Mouse (Mus musculus) heart, adult 9 months (tissue): Measurements from ENCODE around the gene Hipk2.

Source experiments
- DNase-seq, 2 experiments: peaks; one replicate each; pipeline ENCODE4 v3.0.0; 2022; ENCODE audit warnings: low spot score in 2 of 2

Hipk2 gene

GRCm38 (mm10) chr6:38755188-38755587, 120.8 kb downstream of the Hipk2 start:
- DNase-seq = peak; percentile 21 to 58

DNA sequence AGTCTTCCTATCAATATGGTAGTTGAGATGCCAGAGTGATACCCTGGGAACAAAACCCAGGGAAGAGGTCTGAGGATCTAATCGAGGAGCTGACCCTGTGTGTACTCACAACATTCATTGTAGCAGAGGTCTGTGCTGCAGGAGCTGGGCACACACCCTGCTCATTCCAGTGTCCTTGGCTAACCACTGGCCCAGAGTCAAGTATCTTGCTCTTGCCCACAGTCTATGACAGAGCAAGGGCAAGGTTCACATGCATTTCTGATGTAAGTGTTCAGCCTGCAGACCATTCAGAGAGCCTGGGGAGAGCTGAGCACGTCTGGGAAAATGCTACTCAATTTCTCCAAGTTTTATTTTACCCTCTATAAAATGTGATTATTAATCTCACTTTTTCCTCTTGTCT, 122.2 kb downstream of the Hipk2 start:
- peak; percentile 52 to 74 for DNase-seq

DNA sequence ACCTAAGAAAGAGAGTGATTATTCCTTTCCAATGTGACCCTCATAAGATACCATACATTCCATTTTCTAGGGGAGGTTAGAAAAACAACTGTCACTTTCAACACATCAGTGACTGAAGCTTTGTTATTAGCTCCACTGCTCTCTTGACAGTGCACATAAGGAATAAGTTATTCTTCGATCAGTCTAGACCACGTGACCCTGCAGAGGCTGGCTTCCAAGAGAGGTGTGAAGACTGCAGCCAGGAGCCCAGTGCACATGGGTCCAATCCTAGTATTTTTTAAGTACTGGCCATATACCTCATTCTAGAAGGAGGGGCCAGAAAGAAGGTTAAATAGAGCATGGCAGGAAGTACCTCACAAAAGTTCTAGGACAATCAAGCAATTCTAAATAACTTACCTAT, 122.9 kb downstream of the Hipk2 start:
- no peak for DNase-seq

DNA sequence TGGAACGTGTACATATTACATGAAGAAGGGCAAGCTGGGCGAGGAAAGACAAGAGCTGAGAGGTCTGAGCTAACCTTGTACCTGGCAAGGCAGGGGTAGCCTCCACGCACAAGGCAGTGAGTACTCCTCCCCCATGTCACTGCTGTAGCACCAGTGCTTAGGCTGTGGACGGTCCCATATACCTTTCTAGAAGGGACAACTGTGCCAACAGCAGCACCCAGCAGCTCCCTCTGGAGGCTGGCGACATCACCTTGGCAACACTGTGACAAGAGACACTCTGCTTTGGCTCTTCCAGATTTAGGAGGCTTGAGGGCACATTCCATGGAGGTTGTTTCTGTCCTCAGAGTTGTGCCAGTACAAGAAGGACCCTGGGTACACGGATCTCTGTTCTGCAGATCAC, 123.5 kb downstream of the Hipk2 start:
- DNase-seq = peak; percentile 26 to 35

DNA sequence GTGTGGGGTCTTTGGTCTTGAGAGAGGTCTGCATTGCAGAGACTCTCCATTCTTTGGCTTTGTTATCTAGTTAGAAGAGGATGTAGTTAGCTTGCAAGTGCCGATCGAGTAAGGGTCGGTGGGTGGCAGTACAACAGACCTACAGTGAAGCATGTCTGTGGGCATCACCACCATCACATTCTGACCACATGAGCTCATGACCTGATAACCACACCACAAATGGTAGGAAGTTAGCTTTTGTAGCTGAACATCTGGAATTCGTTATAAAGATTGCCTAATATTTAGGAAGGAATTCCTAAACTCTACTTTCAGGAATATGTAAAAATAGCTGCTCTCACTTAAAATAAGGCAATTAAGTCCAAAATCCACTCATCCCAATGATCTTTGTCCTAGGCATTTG, 127.9 kb downstream of the Hipk2 start:
- no peak for DNase-seq

GRCm38 (mm10) chr6:38743351-38743750, 132.6 kb downstream of the Hipk2 start:
- DNase-seq = no peak

DNA sequence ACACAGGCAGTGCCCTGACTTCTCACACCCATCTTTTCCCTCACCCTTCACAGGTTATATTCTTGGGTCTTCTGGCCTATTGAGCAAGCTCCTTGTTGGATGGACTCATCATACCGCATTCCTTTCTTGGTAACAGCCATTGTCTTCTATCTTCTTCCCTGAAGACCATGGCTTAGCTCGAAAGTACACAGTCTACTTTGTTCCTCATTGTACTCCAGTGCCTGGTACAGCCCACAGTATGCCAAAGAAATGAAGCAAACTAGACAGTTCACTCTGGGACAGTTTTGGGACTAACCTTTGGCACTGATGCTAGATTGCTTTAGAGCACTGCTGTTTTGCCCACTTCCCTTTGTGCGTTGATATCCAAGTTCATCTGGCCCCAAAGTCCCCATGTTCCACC, 133.5 kb downstream of the Hipk2 start:
- DNase-seq = no peak

DNA sequence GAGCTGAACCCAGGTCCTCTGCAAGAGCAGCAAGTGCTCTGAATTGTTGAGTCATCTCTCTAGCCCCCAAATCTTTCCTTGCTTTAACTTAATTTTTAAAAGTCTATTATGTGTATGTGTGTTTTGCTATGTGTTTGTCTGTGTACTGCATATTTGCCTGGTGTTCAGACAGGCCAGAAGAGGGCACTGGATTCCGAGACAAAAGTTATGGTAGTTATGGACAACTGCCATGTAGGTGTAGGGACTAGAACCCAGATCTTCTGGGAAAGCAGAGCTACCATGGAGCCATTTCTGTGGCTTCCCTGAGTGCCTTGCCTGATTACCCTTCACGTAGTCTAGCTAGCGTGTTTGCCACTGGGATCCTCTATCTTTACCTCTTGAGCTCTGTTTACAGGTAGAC, 134.9 kb downstream of the Hipk2 start:
- no peak for DNase-seq

GRCm38 (mm10) chr6:38739266-38739665, 136.7 kb downstream of the Hipk2 start:
- no peak for DNase-seq

DNA sequence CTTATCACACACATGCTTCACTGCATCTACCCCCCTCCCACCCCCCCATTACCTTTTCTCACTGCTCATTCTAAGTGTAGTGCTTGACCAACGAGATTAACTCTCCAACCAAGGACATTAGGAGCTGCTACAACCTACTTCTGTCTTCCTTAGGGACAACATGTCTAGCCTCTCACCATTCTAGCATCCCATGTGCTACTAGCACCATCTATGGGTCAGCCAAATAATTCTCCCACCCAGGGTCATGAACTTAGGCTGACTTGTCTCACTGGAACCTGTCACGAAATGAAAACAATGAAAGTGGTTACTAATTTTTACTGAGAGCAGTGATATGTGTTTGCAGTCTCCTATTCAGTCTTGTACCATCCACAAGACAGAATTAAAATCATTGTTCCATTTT, 138.2 kb downstream of the Hipk2 start:
- no peak for DNase-seq

DNA sequence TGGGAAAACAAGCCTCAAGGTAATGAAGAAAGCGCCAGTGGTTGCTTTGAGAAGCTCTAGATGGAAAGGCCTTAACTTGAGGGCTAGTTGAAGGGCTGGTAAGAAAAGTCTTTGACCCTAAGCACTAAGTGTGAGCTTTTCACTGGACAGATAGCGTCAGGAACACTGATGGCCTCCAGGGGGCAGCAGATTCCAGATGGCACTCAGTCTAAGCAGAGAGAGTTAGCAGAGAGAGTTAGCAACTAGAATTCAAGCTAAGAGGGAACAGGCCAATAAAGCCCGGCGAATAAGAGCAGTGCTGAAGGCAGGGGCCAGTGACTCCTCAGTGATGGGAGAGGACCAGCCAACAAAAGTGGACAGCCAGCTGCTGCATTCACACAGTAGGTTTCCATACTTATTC, 139.7 kb downstream of the Hipk2 start:
- peak in 1 of 2 experiments; percentile 71 for DNase-seq

- DNase-seq = no peak
Observed at GRCm38 (mm10) chr6:38732681-38733080, 143.3 kb downstream of the Hipk2 start.

DNA sequence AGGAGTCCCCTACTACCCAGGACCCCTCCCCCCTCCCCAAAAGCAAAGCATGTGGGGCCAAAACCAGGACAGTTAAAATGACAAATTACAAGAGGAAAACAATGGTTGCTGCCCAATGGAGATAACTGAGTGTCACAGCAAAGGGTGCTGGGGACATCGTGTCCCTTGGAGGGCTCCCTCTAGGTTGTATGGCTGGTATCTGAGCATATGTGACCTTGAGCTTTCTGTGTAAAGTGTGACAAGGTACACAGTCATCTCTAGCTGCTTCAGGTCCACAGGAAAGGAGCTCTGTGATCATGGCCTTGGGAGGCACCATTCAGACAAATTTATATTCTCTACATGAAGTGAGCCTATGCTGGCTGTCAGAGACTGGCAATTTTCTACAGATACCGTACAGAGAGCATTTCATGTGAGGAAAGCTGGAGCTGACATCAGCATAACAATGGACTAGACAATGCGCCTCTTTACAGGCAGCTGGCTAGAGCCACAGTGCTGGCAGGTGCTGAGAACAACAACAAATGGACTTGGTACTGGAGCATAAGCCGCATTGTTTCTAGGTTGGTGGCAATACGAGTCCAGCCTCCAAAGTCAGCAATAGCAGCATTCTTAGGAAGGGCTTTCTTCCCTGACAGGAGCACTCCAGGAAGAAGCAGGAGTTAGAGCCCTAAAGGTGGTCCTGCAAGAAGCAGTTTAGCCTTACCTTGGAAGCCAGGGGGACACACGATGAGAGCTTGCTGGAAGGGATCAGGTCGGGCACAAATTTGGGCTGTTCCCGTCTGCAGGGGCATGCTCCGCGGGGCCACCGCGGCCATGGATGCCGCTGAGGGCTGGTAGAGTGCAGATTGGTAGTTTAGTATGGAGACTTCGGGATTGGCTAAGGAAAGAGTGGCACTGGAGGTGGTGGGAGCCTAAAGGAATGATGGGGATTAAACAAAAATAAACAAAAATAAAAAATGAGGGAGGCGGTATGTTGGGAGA, 145.5 kb downstream of the Hipk2 start:
- no peak for DNase-seq

- DNase-seq = no peak
Observed at GRCm38 (mm10) chr6:38725515-38725914, 150.4 kb downstream of the Hipk2 start.

DNA sequence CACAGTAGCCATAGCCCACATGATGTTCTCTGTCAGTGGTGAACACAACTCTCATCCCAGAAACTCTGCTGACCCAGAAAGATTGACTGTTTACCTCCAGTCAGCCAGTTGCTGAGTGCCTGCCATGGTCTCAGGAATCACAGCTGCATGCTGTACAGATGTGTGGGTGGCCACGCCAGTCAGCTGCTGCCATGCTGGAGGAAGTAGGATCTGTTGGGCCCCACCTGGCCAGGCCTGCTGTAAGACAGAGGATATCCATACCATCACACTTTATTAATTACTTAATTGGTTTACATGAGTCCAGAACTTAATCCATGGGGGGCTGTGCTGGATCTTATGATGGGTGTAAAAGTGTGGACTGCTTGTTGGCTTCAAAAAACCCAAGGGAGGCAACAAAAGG, 154.6 kb downstream of the Hipk2 start:
- DNase-seq = no peak

- DNase-seq = no peak
Observed at GRCm38 (mm10) chr6:38719229-38719628, 156.7 kb downstream of the Hipk2 start.

GRCm38 (mm10) chr6:38718625-38719024, 157.3 kb downstream of the Hipk2 start:
- no peak for DNase-seq

DNA sequence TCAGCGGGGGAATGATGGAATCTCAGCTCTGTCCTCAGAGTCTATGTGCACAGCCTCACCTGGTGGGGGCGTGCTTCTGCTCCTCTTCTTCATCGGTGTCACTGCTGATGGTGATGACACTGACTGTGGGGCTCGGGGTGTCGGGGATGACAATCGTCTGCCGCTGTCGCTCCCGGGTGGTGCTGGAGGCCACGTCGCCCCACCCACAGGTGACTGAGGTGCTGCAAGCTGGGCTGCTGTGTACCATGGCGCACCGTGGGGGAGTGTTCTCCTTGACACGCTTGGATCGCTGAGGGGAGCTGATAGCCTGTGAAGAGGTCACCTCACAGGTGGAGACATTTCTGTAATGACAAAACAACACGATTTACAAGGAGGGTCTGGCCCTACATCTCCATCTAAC, 160.1 kb downstream of the Hipk2 start:
- DNase-seq = no peak

- no peak for DNase-seq
Observed at GRCm38 (mm10) chr6:38713957-38714898, 161.7 kb downstream of the Hipk2 start.

DNA sequence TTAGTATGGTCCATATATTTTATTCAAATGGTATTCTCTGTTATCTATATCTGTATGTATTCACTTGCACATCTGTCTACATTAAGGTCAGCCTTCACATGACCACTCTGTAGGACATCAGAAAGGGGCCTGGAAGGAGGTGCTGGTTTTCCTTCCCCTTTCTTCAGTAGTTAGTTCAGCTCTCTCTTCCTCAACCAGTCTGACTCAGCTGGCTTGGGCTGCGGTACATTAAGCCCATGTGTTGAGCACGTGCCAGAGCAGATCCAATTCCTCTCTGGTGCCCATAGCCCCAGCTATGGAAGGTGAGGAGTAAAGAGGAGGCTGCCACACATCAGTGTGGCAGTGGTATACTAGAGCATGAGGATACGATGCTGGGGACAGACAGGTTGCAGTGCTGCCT, 165.5 kb downstream of the Hipk2 start:
- DNase-seq = peak in 1 of 2 experiments; percentile 41

- peak; percentile 29 to 71 for DNase-seq
Observed at GRCm38 (mm10) chr6:38704264-38704984, 171.5 kb downstream of the Hipk2 start.

GRCm38 (mm10) chr6:38703526-38703925, 172.4 kb downstream of the Hipk2 start:
- DNase-seq = no peak
